Mouse (Mus musculus): ENCODE data around the gene Apba1.

Apba1 gene

DNA sequence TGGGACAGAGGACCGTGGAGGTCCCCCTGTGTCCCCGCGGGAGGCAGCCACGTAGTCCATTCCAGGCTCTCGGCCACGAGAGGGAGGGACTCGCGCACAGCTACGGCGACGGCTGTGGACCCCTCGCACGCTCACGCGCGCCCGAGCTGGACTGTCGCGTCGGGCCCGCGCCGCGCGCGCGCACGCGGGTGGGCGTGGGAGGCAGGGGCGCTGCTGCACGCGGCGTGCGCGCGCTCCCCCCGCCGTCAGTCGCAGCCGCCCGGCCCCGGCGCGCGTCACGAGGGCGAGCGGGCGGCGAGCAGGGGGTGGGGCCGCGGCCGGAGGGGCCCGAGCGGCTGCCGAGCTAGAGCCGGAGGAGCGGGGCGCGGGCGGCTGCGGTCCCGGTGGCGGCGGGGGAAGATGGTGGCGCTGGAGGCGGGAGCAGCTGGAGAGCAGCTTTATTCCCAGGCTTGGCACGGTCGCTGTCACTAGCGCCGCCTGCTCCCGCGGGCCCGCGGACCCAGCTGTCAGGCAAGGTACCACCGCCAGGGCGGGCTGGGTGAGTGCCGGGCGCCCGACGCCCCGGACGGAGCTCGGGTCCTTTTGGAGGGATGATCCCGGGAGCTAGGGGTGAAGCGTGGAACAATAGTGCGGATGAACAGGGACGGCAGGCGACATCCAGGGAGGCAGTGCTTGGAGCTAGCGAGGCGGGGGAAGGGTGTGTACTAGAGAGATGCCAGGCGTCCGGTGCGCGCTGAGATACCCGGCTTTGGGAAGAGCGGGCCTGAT is at the start of gene Apba1:
Gene Apba1 (plus strand): TSS at position 334 of the 768 bp plus-strand sequence.
- peak; percentile 69 for DNase-seq (ENCODE audit: low spot score)

DNA sequence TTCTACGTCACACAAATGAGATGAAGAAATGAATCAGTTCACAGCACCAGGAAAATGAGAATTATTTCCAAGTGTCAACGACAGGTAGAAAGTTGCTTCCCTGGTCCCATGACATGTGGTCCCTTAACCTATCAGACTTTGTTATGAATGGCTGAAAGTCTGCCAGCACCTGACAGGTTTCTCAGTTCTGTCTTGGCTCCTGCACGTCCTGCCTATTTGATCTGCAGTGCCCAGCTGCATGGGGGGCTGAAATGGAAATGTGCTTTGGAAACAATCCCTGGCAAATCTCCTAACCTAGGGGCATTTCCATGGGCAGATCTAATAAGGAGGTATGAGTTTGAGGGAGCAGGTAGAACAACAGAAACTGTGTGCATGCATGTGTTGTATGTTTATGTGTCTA is 12.2 kb upstream of the Apba1 start:
- DNase-seq (ENCODE audit: low spot score), result no peak

DNA sequence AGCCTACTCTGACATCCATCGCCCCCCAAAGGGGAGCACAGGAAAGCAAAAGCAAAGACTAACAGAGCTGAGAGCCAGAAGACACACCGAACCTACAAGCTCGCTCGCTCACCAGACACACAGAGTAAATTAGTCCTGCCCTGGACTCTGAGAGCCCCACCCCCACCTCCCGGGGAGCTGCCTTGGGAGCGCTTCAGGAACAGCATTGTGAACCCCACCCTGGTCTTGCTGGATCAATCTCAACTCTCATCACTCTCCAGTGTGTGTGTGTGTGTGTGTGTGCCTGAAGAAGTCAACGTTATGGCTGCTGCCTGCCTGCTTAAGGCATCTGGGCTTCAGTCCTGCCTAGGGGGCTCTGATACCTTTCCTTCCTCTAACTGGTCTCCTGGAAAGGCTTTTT is 1.7 kb upstream of the Apba1 start:
- DNase-seq (ENCODE audit: low spot score), result no peak

DNA sequence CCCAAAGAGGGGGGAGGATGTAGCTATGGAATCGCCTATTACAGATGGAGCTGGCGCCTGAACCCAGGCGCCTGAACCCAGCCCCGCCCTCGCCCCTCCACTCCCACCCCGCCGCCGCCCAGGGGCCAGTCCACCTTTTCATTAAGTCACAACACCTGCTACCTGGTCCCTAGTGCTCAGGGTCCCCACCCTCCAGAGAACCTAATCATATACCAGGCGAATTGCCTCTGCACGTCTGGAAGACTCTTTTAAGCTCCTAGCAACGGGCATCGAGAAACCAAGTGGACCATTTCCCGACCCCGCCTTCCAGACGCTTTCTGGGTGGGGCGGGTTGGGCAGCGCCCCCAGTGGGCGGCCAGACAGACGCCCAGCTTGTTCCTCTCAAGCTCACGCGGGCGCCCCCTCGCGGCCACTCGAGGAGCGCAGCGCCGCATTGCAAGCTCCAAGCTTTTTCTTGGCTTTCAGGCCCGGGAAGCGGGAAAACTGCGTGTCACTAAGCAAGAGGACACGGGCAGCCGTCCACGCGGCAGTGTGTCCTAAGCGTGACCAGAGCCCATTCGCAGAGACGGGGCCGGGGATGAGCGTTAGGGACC is 630 bp upstream of the Apba1 start:
- peak; percentile 92 for DNase-seq (ENCODE audit: low spot score)

DNA sequence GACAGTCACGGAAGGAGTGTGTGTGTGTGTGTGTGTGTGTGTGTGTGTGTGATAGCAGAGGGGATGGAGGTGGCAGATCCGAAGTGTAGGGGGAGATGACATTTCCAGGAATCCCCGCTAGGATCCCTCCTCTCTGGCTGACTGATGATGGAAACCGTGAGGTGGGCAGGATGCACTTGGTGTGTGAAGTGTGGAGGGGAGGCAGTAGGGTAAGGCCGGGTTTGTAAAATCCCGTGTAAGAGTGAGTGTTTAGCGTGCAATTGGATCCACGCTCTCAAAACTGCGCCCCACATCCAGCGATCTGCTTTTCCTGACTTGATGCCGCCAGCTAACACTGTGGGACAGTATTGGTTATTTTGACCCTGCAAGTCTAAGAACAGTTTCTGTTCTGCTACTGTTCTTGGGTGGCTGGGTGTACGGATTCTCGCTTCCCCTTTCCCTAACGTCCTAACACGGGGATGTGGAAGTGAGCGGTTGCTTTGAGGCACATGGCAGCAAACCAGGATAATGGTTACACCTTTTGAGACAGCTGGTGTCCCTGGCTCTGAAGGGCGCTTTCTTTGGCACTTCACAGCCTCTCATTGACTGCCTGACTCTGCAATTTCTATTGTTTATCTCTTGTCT is 747 bp downstream of the Apba1 start:
- DNase-seq (ENCODE audit: low spot score), result no peak

DNA sequence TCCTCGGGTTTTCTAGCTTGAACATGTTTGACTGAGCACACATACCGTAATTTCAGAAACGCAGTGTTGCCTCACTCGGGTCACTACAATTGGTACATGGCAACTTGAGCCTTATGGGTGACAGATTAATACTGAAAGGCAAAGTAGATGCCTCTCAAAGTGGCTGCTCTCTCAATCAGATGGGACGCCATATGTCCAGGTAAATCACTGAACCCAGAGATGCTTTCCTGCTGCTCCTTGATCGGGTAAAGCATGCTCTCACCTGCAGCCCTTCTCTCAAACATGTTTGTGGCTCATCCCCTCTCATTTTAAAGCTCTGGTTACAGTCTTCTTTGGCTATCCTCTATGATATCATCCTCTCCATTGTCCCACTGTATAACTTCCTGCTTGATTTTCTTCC is 4.7 kb downstream of the Apba1 start:
- DNase-seq (ENCODE audit: low spot score), result no peak

DNA sequence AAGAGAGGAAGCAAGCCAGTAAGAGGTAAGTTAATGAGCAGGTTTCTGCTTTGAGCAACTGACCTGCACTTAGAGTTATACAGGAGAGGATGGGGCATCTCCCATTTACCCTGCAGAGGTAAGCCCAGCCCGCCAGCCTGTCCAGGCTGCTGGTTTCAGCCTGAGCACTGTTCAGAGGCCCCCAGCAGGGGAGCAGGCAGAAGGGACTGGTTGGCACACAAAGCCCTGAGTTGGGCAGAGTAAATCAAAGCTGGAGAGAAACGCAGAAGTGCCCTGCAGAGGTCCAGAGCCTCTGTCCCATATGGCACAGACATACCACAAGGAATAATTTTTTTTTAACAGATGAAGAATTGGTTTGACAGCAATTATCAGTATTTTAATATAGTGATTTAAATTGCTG is 5.4 kb downstream of the Apba1 start:
- DNase-seq (ENCODE audit: low spot score), result no peak

DNA sequence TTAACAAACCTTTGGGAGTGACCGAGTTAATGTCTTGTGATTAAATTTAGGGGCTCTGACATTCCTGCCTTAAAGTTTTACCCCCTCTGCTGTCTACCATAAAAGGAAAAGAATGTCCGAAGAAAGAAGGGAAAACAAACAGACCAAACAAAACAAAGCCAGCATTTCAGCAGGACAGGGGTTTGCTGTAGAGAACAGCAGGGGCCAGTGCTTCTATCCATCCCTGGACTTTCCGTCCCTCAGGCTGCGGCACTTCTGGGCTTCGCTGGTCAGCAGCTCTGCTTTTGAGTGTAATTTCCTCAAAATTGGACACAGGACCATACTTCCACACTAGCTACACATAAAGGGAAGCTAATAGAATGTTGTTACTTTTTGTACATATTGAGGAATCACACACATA is 10.2 kb downstream of the Apba1 start:
- DNase-seq (ENCODE audit: low spot score), result peak; percentile 26

DNA sequence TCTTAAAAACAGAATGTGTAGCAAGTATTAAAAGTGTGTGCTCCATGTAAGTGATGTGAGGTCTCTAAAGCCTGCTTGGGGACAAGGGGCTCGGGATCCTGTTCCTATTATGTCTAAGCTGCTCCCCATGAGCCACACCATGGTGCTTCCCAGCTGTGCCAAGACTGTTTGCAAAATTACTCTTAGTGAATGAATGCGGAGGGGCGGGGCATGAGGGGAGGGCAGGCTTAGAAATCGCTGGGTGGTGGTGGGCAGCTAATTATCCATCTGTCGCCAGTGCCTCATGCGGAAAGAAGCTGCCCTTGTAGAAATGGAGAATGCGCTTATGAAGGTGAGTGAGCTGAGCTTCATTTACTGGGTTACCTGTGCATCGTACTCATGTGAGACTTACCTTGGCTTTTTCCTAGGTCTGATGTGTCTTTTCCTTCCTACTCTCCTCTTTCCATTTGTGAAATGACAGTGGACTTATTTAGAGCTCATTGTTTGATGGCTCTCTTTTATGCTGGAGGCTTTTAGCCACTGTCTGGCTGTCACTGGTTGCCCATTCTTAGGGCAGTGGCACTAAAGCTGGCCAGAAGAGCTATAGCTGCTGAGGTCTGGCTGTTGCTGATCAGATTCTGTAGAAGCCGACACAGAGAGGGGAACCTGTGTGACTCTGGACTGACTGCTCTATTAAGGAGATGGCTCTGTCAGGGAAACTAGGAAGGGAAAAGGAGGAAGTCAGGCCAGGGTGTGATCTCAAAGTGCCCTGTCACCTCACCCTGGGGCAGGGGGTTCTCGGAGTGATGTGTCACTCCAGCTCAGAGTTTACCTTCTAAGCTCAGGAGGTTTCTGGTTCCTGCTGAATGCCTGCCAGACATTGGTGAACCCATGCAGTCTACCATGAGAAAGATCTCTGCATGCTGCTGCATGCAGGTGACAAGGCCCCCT is 12.1 kb downstream of the Apba1 start:
- DNase-seq (ENCODE audit: low spot score), result peak; percentile 11

DNA sequence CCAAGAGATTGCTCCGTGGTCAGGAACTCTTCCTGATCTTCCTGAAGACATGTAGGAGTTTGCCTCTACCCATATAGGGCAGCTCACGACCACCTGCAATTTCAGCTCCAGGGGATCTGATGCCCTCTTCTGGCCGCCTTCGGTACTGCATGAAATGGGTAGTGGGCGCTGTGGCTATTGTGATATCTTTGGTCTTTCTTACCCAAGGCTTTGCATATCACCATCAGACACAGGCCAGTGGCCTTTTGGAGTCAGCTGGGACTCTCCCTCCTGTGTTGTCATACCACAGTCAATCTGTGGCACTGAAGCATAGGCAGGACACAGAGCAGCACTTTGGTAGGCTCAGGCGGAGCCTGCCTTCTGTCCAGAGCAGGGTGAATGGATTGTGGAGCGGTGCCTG is 13.3 kb downstream of the Apba1 start:
- DNase-seq (ENCODE audit: low spot score), result no peak

DNA sequence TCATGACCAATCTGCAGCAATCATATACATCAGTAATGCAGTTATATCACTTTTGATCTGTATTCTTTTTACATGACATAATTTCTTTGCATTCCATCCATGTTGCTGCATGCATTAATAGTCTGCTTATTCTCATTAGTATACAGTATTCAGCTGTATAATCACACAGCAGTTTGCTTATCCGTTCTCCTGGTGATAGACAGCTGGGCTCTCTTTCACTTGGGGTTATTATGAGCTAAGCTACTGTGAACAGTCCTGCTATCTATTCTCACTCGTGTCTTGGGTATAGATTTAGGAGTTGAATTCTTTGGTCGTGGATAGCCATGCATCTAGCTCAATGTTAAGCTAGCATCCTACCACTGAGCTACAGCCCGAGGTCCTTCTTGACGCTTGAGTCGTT is 16.7 kb downstream of the Apba1 start:
- no peak for DNase-seq (ENCODE audit: low spot score)

DNA sequence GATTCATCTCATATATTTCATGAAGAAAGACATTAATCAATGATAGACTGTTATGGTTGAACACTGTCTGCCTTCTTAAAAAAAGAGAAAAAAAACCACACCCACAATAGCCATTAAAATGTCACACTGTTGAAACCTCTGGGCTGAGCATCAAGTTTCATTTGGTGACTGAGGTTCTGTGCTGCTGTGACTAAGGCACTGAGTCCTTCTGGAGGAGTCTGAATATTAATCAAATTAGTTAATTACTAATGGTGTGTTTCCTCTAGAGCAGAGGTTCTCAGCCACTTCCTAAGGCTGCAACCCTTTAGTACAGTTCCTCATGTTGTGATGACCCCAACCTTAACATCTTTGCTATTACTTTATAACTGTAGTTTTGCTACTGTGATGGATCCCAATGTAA is 20.4 kb downstream of the Apba1 start:
- no peak for DNase-seq (ENCODE audit: low spot score)

DNA sequence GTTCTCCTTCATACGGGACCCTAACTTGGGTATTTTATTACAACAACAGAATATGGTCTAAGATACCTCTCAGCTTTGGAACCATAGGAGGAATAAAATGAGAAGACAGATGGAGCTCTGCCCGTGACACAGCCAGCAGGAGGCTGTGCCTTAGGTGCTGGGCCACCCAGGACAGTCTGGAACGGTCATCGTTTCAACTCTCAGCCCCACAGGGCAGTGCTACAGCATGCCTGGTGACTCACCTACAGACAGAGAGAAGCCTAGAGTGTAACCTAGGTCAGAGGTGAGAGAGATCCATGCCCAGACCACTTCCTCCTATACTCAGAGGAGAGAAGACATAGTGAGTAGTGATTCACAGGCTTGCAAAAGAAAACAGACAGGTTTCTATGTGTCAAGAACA is 21.4 kb downstream of the Apba1 start:
- DNase-seq (ENCODE audit: low spot score), result no peak

DNA sequence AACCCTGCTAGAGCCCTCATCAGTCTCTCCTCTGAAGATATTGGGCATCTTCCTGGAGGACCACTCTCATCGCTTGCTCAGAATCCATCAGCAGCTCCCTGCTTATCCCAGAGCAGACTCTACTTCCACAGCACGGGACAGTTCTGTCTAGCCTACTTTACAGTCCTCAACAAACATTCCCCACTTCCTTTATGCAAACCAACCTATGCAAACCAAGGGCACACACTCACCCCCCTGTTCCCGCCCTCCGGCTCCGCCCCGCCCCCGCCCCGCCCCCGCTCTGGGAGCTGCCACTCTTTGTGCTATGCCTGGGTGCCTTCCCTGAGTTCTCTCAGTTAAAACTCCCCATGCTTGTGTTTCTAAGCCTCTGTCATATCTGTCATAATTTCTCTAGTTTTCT is 23.3 kb downstream of the Apba1 start:
- peak; percentile 23 for DNase-seq (ENCODE audit: low spot score)

DNA sequence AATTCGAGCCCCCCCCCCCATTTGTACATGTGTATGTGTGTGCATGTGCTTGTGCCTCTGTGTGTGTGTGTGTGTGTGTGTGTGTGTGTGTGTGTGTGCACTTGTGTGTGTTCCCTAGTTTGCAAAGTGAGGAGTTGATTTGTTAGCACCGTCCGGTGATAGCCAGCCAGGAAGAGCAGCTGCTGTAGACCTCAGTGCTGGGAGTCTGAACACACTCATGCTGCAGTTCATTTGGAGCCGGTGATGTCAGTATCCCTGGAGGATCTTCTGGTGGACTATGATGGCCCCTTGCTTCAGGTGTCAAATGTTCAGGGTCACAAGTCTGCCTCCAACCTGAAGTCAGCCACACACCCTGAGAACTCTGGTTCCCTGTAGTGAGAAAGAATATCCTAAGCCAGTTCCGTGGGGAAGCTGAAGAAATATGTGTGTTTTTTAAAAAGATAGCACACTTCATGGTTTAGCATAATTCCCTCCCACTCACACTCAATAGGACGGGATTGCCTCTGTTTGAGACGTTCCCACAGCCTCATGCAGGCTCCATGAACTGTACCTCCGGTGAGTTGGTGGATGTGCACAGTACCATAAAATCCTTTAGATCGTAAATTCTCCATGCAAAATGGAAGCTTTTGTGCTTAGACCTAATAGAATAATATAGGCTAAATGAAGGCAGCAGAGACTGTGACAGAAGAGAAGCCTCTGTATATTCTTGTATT is 29.9 kb downstream of the Apba1 start:
- DNase-seq (ENCODE audit: low spot score), result no peak

DNA sequence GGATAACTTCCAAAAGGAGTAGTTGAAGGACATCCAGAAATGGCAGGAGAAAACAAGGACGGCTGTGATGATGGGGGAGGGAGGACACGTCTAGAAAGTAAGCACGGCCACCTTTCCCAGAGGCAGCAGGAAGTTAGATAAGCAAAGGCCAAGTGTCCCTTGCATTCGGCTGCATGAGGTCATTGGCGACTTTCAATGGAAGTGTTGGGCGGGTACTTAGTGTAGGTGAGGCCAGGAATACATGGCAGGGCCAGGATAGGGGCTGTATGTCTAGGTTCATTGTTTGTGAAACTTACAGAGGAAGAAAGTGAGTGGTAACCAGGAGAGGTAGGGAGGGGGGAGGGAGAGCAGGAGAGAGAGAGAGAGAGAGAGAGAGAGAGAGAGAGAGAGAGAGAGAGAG is 33.0 kb downstream of the Apba1 start:
- DNase-seq (ENCODE audit: low spot score), result no peak

DNA sequence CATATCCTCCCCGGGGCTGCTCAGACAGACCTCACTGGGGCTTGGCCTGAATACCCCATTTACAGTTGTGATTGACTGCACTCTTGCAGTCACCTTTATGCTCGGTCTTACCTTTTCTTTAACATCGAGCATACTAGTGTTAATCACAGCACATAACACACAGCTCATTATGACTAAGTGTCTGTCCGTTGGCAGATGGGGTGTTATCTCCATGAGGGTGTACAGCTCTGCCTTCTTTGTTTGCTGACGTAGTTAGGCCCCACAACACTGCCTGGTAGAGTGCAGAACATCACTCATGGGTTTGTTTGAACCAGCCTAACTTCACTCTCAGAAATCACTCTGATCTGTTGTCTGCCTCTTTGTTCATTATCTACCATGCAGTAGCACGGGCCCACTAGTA is 33.9 kb downstream of the Apba1 start:
- no peak for DNase-seq (ENCODE audit: low spot score)

DNA sequence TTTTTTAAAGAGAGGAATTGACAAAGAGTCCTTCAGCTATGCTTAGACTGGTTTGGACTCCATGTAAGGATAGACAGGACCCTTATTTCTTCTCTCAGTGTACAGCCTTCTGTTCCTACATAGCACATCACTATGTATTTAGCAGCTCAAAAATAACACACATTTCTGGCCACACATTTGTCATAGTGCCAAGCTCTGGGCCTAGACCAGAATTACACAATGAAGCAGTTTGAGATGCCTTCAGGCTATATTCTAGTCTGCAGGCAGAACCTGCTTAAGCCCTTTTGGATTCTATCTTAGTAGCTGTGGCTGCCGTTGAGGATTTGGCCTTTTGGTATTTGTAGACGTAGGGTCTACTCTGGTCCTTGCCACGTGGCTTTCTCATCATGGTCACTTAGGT is 35.8 kb downstream of the Apba1 start:
- DNase-seq (ENCODE audit: low spot score), result no peak

DNA sequence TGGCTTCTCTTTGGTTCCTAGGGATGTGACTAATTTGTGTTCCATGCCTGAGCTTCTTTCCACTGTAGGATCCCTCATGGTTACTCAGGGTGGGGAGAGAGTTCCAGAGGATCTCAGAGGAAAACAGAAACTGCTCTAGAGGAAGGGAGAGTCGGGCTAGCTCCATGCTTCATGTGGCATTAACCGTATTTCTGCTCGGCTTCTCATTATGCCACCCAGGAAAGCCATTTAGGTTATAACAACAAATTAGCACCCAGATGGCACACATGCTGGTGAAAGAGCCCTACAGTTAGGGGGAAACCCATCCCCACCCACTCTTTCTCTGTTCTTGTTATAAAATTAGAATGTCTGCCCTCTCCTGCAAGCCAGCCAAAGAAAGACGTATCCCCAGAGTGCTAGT is 36.5 kb downstream of the Apba1 start:
- no peak for DNase-seq (ENCODE audit: low spot score)

DNA sequence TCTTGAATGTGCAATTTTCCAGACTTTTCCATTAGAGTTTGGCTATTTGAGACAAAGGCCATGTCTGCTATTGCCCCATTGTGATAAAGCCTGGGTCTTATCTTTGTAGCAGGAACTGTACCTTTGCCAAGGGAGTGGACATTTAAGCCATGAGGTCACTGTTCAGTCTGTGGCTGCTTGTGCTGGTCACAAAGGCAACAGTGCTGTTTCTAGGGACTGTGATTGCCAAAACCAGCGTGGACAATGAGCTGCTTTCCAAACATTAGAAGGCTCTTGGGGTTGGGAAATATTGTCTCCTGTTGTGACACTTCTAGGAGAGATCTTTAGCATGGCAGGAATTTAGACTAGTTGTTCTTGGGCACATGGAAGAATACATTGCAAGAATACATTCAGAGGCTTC is 42.5 kb downstream of the Apba1 start:
- no peak for DNase-seq (ENCODE audit: low spot score)

DNA sequence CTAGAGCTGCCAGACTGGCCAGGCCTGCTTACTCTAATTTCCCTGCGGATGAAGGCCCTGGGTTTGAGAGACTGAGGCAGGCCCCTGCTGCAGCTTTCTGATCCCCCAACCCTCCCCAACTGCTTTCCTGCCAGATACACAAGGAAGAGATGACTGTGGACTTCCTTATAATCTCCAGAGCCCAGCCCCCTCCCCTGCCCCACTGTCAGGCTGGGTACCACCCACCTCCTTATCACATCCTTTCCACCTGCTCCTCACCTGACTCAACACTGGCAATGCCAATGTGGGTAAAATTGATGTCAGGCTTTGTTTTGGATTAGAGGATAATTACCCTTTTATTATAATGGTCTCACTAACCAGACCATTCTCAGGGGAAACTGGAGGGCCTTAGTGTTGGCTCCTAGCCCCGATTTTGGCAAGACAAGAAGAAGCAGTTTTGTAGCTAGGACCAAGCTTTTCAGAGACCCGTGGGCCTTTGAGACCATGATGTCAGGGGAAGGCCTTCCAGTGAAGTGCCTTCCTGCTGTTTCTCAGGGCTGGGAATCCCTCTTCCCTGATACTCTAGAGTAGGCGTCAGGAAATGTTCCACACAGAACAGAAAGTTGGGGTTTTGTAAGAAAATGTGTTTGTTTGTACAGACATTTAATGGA is 44.7 kb downstream of the Apba1 start:
- DNase-seq (ENCODE audit: low spot score), result no peak

All from embryo, embryonic 10 days (tissue).